Mouse (Mus musculus): ENCODE measurements around the gene Gm5134. TPM values are rescaled to one million over a fixed set of nuclear protein-coding genes. Genes with fewer than 3 reads are reported as not detected.

The Gm5134 gene
- total and polyA plus RNA-seq, 3 experiments = 0.40 to 1.6 (median 1.0) TPM

GRCm38 (mm10) chr10:75936909-75937667, 17.2 kb upstream of the Gm5134 start:
- peaks cover 0 to 15% of the 10 kb centered on the region in 2 experiments for H3K36me3 ChIP-seq (replicated peaks in 1 of 2; ENCODE audit: control insufficient read depth in 1 of 2, insufficient read depth in 1 of 2, low read length in 1 of 2)
- H3K4me2 ChIP-seq (ENCODE audit: insufficient read depth, low read depth, poor library complexity, severe bottlenecking) = peak overlapping the region; percentile 90
- H3K9ac ChIP-seq (ENCODE audit: insufficient read depth, low read depth) = peak overlapping the region; percentile 75
- dilution Hi-C loops (cut with MboI; ENCODE audit: extremely low pct_ligation_motif_present, extremely low pct_unique_long_range_greater_than_20kb, low sequenced_read_pairs) (no loop called here), in situ Hi-C loops (cut with MboI; ENCODE audit: low pct_ligation_motif_present, low pct_unique_long_range_greater_than_20kb, low sequenced_read_pairs) (loop anchor here (5.0 kb wide), 1 partner anchor 40 kb away; no protein-coding TSS in a partner anchor)
- H3K4me1 ChIP-seq (ENCODE audit: control insufficient read depth in 1 of 2, insufficient read depth in 2 of 2) = peaks cover 25 to 62% of the 10 kb centered on the region in 2 experiments
- no peaks in the 10 kb centered on the region for H3K79me2 ChIP-seq (replicated peaks; ENCODE audit: control insufficient read depth, extremely low read depth, insufficient read depth, poor library complexity, severe bottlenecking)
- peak; percentile 68 for DNase-seq (ENCODE audit: extremely low read depth)
- TF ChIP-seq RCOR1 (conservative IDR thresholded peaks at IDR 0.05; ENCODE audit: low read depth, low read length) (0 out of 2 replicates have a peak, but pooled peaks have one; percentile 8), CTCF (conservative IDR thresholded peaks at IDR 0.05 in 1 of 2, IDR thresholded peaks at IDR 0.05 in 1 of 2; ENCODE audit: low read depth in 2 of 2, low read length in 2 of 2) (peak in 1 of 2 experiments; percentile 50; a peak in 2 of 4 replicates), ZKSCAN1 (IDR thresholded peaks at IDR 0.05; ENCODE audit: borderline replicate concordance, low read depth, low read length) (no peak), EP300 (IDR thresholded peaks at IDR 0.05; ENCODE audit: low read length) (no peak), CHD1 (IDR thresholded peaks at IDR 0.05; ENCODE audit: low read depth, low read length) (peak; percentile 66), KAT2A (IDR thresholded peaks at IDR 0.05; ENCODE audit: insufficient replicate concordance, low read length) (no peak), POLR2A (IDR thresholded peaks at IDR 0.05; ENCODE audit: low read depth, low read length) (peak; percentile 48), UBTF (IDR thresholded peaks at IDR 0.05; ENCODE audit: low read depth, low read length) (peak; percentile 49; the same call in 1 of the 2 replicates), MYC (IDR thresholded peaks at IDR 0.05; ENCODE audit: low read depth, low read length) (no peak), ELF1 (IDR thresholded peaks at IDR 0.05; ENCODE audit: low read depth, low read length) (0 out of 2 replicates have a peak, but pooled peaks have one; percentile 32), TCF12 (IDR thresholded peaks at IDR 0.05; ENCODE audit: low read depth, low read length) (peak; percentile 32; the same call in 1 of the 2 replicates), IRF4 (IDR thresholded peaks at IDR 0.05; ENCODE audit: low read depth, low read length) (peak; percentile 53; the same call in 1 of the 2 replicates), SIN3A (IDR thresholded peaks at IDR 0.05; ENCODE audit: low read length) (no peak), RAD21 (IDR thresholded peaks at IDR 0.05; ENCODE audit: low read depth, low read length) (peak; percentile 46), ZC3H11A (IDR thresholded peaks at IDR 0.05; ENCODE audit: low read depth, low read length) (no peak), ZMIZ1 (IDR thresholded peaks at IDR 0.05; ENCODE audit: low read depth, low read length) (no peak), MEF2A (IDR thresholded peaks at IDR 0.05; ENCODE audit: borderline replicate concordance, low read depth, low read length) (0 out of 2 replicates have a peak, but pooled peaks have one; percentile 17), NRF1 (IDR thresholded peaks at IDR 0.05; ENCODE audit: low read depth, low read length) (peak; percentile 46; the same call in 1 of the 2 replicates), USF2 (conservative IDR thresholded peaks at IDR 0.05; ENCODE audit: low read depth, low read length) (no peak), E2F4 (IDR thresholded peaks at IDR 0.05; ENCODE audit: insufficient replicate concordance, low read depth, low read length) (no peak), MXI1 (IDR thresholded peaks at IDR 0.05; ENCODE audit: low read depth, low read length) (peak; percentile 1; the same call in 1 of the 2 replicates)
- H3K27me3 ChIP-seq (replicated peaks) = peaks cover 16% of the 10 kb centered on the region
- H3K4me3 ChIP-seq (replicated peaks in 1 of 3; ENCODE audit: low read depth in 2 of 3, low read length in 2 of 3, poor library complexity in 1 of 3) = peak overlapping the region; percentile 28 to 68 (median 49)
- H3K9me3 ChIP-seq (replicated peaks; ENCODE audit: low read length) = no peaks in the 10 kb centered on the region
- peak overlapping the region; percentile 99 for H3K27ac ChIP-seq (ENCODE audit: insufficient read depth, low read depth)

All from CH12.LX (cell line).